Mouse (Mus musculus) kidney, postnatal 25 days (tissue): ENCODE results near the gene Pitx3.
"Not testable (repeated sequence)": the region's sequence is repeated elsewhere in the genome, so short reads cannot be mapped to it uniquely, and the experiment has no call there.

Source experiments
- DNase-seq, 2 experiments: peaks; one replicate each; pipeline ENCODE4 v3.0.0; 2021; ENCODE audit warnings: mixed read lengths in 2 of 2

Gene Pitx3

DNA sequence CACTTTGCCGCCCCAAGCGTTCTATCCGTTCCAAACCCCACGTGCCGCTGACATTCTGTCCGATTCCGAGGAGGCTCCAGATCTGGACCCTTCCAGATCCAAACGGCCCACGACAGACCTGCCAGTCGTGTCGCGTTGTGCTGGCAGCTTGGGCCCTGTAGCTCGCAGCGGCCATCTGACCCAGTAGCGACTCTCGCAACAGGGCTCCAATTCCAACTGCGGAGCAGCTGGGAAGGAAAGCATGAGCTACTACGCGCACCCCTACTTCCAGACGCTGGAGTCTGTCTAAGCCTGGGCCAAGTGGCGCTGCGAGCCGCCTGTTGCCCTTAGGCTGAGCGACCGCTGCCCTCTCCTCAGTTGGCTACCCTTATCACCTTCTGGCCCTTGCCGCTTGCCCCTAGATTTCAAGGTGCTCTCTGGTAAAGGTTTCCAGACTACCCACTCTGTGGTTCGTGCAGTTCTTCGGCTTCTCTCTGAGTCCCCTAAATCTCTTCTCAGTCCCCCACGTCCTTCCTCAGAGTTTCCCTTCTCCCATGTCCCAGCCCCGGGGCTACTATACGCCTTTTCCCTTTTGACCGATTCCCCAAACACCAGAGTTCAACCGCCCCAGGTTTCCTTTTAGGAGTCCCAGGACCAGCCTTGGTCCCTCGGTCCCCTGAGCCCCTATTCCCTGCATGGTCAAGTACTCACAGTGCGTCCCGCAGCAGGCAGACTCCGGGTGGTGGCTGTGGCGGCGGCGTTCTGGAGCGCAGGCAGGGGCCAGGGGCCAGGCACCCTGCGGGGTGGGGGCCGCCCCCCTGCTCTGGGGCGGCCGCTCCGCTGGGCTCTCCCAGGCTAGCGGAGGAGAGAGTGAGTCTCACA lies at the start of gene Pitx3:
Pitx3 (minus strand) TSS at position 816 of the 861 bp plus-strand sequence.
- DNase-seq: peak; percentile 6 to 42

GRCm38 (mm10) chr19:46187203-46187602 lies 39.1 kb upstream of the Pitx3 start:
- DNase-seq: no peak

DNA sequence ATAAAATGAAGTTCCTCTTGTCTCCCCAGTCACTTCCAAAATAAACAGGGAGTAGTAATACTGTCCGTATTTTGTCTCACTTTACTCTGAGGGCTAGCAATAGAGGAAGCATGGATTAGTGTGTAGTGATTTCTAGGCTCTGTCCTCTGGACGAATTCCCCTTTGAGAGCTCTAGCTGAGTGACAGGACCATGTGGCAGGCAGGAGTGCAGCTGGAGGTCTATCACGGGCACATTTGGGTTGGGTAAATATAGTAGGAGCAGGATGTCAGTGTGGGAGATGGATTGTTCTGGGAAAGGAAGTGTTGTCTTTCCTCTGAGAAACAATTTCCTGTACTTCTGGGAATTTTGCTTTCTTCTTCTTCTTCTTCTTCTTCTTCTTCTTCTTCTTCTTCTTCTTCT lies 38.5 kb upstream of the Pitx3 start:
- DNase-seq: peak in 1 of 2 experiments; percentile 40

DNA sequence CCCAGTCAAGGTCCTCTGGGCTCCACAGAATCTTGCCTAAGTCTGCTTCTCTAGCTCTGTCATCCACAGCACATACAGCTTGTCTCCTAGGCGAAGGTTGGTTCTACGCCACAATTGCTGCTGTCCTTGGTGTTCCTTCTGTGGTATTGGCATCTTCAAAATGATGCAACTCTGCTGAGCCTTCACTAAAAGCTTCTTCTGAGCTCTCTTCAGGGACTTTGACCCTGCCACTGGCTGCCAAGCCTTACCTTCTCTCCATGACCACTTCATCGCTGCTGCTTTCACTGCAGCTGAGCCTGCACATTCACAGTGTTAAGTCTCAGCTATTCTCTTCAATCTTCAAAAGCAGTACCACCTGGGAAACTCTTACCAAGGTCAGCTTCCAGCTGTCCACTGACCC lies 34.1 kb upstream of the Pitx3 start:
- DNase-seq: peak; percentile 68 to 77

DNA sequence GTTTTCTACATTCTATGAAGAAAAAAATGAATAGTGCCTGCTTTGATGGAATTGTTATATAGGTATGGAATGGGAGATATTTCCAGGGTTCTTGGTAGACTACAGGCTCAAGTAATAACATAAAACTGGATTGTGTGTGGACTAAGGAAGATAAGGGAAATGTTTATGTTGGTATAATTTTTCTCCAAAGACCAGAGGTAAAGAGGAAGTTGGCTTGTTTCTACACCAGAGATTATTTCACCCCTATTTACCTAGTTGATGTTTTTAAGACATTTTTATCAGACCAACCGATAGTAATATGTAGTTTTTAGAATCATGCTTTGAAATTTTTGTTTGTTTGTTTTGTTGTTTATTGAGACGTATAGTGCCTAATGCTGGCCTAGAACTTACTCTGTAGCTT lies 32.1 kb upstream of the Pitx3 start:
- DNase-seq: no peak

DNA sequence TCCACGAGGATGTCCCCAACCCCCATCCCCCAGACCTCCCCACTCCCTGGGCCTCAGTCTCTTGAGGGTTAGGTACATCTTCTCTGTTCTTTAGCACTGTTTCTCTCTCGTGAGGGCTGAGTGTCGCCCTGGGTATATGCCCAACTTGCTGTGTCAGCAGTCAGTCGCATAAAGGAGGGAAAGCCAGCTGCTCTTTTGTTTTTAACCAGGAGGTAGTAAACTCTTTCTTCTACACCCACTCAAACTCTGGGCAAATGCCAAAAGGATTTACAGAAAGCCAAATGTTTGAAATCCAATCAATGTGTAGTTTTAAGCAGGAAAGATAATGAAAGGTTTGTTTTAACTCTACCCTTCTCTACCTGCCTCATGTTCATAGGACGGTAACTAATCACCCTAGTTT lies 28.9 kb upstream of the Pitx3 start:
- no peak for DNase-seq

- DNase-seq: no peak
These were observed 27.0 kb upstream of the Pitx3 start for GRCm38 (mm10) chr19:46175173-46175572.

- no peak for DNase-seq
These were observed 24.4 kb upstream of the Pitx3 start for GRCm38 (mm10) chr19:46172541-46172940.

- DNase-seq: no peak
These were observed 21.8 kb upstream of the Pitx3 start for GRCm38 (mm10) chr19:46169913-46170312.

DNA sequence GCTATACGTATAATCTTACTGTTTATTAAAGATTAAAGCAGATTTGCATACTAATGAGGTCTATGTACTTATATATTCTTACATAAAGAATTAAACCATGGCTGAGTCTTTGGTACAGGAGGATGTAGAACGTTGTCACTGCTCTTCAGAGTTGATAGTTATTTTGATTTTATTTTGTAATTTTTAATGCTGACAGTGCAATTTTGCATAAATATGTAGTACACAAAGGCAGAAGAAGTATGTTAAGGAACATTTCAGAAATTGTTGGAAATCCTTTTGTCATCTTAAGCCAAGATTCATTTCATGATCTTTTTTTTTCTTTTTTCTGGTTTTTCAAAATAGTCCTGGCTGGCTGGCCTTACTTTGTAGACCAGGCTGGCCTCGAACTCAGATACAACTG lies 21.3 kb upstream of the Pitx3 start:
- no peak for DNase-seq

- DNase-seq: not testable (repeated sequence)
These were observed 19.0 kb upstream of the Pitx3 start for GRCm38 (mm10) chr19:46167169-46167568.

- DNase-seq: no peak
These were observed 17.8 kb upstream of the Pitx3 start for GRCm38 (mm10) chr19:46165950-46166349.

DNA sequence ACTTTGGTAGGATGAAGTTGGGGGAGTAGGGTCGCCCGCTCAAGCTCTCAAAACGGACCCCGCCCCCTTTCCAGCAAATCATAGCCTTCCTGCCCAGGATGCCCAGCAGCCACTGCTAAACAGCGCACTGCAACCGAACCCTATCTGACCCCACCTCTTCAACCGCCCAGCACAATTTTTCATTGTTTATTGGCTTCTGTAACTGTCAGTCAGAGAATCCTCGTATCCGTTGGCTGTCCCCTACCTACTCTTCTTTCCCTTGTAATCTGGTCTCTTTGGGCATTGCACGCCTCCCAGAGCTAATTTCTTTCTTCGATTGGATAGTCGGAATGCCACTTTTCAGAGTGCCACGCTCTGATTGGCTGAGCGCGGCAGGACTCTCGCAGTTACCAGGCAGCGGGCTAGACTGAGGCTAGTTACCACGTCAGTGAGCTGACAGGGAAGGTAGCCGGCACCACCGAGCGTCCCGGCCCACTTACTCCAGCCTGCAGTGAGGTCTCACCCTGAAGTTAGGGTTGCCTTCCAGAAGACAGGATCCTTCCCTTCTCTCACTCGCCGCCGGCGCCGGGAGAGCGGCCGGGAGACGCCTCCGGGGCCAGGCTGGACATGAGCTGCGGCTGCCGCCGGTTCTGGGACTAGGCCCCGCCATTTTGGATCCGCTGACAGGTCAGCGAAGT lies 4.1 kb upstream of the Pitx3 start, which contains the start of gene Gbf1:
Gbf1 (plus strand) TSS at position 383 of the 677 bp plus-strand sequence.
- DNase-seq: peak; percentile 94 to 97

DNA sequence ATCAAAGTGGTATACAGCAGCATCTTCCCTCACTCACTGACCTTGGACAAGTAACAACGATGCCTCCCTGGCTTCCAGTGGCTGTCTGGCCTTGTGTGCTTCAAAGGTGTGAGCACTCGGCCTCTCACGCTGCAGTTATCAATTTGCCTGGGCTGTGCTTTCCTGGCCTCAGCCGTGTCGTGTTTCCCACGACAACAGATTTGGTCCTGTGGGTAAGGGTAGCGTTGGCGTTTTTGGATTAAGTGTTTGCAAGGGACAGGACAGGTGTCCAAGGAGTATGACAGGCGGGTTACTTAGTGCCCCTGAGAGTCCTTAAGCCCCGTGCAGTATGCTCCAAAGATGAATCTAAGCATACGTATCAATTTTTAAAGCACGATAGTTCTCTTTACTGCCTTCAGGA lies 965 bp upstream of the Pitx3 start:
- no peak for DNase-seq

DNA sequence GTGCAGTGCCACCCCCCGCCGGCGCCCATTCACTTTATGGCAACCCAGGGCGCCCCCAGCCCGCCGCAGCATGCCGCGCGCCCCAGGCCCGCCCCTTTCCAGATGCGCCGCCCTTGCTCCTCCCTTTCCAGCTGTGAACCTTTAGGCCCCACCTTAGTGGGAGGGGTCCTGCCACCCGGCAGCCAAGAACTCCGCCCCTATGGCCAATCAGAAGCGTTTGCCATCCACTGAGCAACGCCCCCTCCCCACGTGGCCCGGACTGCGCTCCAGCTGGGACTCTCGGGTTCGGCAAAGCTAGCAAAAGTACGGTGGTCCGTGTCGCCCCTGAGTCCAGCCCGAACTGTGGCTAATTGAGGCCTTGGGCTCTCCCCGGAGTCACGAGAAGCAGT lies 240 bp upstream of the Pitx3 start:
- DNase-seq: peak; percentile 86 to 93

GRCm38 (mm10) chr19:46141091-46141490 lies 7.0 kb downstream of the Pitx3 start:
- DNase-seq: no peak

DNA sequence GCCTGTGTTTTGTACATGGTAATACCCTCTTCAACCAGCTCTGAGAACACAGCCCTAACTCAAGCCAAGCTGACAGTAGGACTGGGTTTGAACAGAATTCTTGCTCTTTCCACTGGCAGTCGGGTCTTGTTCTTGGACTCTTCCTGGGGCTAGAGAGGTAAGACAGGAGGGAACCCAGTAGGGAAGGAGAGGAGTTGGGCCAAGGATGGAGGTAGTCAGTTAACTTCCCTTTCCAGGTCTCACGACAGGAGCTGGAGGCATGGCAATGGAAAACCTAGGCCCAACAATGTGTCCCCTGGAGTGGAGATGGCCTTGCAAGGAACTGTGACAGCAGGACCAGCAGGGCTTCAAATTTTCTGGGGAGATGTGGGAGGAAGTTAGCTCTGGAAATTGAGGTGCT lies 7.8 kb downstream of the Pitx3 start:
- DNase-seq: no peak

DNA sequence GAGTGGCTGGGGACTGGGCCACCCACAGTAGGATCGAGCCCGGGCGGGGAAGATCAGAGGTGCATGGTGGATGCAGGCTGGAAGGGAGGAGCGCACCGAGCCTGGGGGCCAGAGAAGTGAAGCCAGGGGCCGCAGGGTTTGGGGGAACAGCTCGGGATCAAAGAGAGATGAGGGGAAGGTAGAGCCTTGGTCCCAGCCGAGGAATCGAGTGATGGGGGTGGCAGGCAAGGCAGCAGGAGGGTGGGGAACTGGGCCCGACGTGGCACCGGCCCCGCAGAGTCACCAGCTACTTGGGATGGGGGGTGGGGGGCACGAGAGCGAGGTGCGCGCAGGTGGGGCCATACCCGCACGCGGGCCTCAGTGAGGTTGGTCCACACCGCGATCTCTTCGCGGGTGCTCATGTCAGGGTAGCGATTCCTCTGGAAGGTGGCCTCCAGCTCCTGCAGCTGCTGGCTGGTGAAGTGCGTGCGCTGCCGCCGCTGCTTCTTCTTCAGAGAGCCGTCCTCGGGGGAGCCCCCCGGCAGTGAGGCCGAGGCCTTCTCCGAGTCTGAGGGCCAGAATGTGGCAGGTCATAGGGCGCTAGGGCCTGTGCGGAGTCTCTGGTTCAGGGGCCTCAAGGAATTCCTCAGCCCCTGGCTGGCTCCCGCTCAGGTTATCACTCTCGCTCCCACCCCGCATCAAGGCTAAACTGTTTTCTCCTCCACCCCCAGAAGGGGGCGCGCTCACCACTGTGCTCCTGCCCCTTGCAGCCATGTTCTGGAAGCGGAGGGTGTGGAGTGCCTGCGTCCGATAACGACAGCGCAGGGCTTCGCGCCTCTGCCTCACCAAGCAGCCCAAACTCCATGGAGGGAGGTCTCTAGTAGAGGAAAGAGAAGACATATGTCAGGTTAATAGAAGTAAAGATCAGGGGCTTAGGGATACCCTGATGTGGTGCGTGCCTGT lies 11.2 kb downstream of the Pitx3 start:
- DNase-seq: peak; percentile 69 to 75

- peak; percentile 72 to 83 for DNase-seq
These were observed 12.1 kb downstream of the Pitx3 start for GRCm38 (mm10) chr19:46135789-46136638.

DNA sequence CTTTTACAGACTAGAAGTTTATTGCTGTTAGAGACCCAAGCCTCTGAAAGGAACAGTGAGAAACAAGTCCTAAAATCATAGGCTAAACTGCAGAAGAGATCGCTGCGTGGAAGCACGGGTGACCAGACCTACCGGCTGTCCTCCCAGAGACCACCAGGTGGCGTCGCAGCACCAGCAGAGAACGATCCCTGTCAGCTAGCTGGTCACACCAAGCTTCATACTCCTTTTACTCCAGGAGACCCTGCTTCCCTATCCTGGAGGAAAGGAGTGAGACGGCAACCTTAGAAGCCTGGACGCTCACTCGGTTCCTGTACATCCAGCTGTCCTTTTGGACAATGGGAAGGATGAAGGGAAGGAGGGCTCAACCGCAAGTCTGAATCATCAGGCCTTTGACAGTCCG lies 12.8 kb downstream of the Pitx3 start:
- DNase-seq: peak; percentile 90 to 97

- no peak for DNase-seq
These were observed 15.5 kb downstream of the Pitx3 start for GRCm38 (mm10) chr19:46132577-46132976.
